Mouse (Mus musculus) cerebellum, adult 2 months (tissue): ENCODE measurements around the gene Fyb.

ENCODE experiments used
- CTCF ChIP-seq: fragments of 200-500 bp; IDR thresholded peaks from 2 replicates; pipeline ENCODE4 v1.5.1; 2011; ENCODE audit warnings: low read depth, mild to moderate bottlenecking, control low read depth, low read length, moderate library complexity, borderline replicate concordance; ENCODE audit not compliant: insufficient read depth
- POLR2A ChIP-seq: fragments of 200-500 bp; IDR thresholded peaks from 2 replicates; pipeline ENCODE4 v1.6.1; 2011; ENCODE audit warnings: low read length, control low read depth, borderline replicate concordance; ENCODE audit not compliant: insufficient read depth

DNA sequence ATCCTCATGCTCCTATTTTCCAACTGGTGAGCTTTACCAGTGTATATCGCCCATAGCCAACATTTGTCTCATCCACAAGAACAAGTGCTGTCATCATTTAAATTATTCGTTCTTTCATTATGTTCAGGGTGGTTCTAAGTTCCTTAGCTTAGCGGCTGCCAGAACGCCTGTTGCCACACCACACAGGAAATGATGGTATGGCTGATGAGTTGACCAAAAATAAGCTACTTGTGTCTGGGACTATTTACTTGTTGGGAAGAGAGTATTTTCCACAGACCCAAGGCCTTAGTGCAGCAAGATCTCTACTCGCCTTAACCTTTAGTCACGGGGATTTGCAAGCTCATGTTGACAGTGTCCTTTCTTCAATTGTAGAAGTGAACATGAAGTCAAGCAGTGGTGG lies 34.3 kb downstream of the Fyb start:
- TF ChIP-seq CTCF (no peak), POLR2A (no peak)
